Mouse (Mus musculus): ENCODE results near the gene Nucb2.

DNA sequence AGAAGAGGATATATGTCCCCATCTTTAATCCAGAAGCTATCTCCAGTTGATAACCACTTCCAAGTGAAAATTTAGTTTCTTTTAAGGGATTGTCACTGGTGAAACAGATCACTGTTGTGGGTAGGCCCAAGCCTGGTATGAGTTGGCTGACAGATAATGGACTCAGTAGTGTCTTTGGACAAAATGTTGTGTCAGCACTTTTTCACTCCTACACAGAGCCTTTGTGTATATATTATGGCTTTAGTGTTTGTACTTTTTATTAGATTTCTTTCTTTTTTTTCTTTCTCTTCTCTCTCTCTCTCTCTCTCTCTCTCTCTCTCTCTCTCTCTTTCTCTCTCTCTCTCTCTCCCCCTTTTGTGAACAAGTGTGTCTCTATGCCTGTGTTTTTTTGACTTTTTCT is 52.7 kb downstream of the Nucb2 start:
- TF ChIP-seq EP300 (IDR thresholded peaks at IDR 0.05; ENCODE audit: low read depth) (no peak), CTCF (IDR thresholded peaks at IDR 0.05; ENCODE audit: low read depth) (no peak)

Data from heart, postnatal 0 days (tissue).